Mouse (Mus musculus) layer of hippocampus, adult 8-10 months (tissue): ENCODE measurements around the gene Atad3a. TPM values are rescaled to one million over a fixed set of nuclear protein-coding genes. Genes with fewer than 3 reads are reported as not detected.
A peak's percentile ranks its signal among the peaks of the same experiment; 100 is the strongest.
"Not testable (repeated sequence)": the region's sequence is repeated elsewhere in the genome, so short reads cannot be mapped to it uniquely, and the experiment has no call there.

ENCODE experiments used
- DNase-seq, 2 experiments: peaks; one replicate each; pipeline ENCODE4 v3.0.0; 2022; ENCODE audit warnings: low spot score in 2 of 2
- total RNA-seq, 4 experiments: library from RNA; stranded (reverse); gene quantifications; 2 replicates each; pipeline ENCODE4 v1.2.4; 2022

The Atad3a gene
- 10 to 100 TPM; 62.3 to 79.7 (median 65.0) TPM for total RNA-seq

DNA sequence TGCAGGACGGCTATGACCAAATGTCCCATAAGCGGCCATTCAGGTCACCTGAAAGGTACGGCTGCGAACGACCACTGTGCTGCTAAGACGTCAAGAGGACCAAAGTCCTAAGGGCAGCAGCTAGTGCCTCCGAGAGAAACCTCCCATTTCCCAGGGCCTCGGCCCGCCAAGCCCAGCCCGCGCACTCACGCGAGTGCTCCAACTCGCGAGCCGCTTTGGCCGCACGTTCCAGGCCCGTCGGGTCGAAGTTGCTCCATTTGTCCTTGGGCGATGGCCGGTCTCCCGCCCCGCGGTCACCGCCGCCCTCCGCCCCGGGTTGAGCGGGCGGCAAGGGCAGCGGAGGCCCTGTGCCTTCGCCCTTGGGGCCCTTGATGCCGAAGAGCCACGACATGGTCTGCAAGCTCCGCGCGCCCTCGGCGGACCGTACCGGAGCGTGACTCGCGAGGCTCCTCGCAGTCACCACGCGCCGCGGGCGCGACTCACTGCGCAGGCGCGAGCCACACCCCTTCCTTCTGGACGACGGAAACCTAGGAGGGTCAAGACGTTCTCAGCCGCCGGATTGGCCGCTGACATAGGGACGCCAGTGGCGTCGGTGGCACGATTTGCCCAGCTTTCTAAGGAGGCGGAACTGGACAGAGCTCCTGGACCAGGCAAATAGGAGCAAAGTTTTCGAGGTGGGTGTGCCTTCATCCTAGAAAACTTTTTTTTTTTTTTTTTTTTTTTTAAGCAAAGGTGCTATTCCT lies at the start of gene Atad3a:
Gene Atad3a (minus strand): TSS at position 481 of the 743 bp plus-strand sequence.
- DNase-seq = peak; percentile 94 to 97

DNA sequence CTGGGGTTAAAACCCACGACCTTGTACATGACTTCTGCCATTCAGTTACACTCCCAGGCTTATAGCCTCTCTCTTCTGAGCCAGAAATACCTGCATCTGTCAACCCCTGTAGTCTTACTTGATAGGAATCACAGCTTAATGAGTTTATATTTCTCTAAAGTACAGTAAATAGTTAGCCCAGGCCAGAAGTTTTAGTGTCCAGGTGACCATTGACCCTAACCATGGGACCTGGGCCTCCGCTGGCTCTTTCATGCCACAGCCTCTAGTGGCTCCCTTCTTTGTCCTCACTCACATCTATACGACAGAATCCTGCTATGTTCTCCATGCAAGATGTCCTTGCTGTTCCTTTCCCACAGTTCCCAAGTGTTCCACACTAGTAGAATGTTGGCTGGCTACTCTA lies 46.9 kb upstream of the Atad3a start:
- no peak for DNase-seq

GRCm38 (mm10) chr4:155803340-155804041 lies 42.6 kb upstream of the Atad3a start:
- peak; percentile 90 to 95 for DNase-seq

GRCm38 (mm10) chr4:155802741-155803339 lies 41.9 kb upstream of the Atad3a start, which contains the start of gene Mrpl20:
Mrpl20 (plus strand) TSS chr4:155802878.
- DNase-seq = no peak

GRCm38 (mm10) chr4:155802075-155802474 lies 41.2 kb upstream of the Atad3a start:
- DNase-seq = no peak

DNA sequence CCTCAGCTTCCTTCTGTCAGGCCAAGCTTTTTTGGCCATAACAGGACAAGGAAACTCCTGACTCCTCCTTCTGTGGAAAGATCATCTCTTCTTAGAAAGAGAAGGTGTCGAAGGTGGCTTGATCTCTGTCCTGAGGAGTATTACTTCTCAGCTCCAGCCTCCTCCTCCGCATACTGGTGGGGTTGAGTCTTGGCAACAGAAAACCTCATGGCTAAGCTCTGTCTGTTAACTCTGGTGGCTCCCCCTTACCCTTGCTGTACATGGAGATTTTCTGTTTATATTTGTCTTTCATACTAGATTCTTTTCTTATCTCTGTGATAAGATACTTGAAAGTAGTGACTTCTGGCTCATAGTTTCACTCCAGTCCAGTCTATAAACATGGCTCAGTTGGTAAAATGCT lies 32.8 kb upstream of the Atad3a start:
- no peak for DNase-seq

- DNase-seq = no peak
Measured at GRCm38 (mm10) chr4:155791240-155791933, 30.5 kb upstream of the Atad3a start.

DNA sequence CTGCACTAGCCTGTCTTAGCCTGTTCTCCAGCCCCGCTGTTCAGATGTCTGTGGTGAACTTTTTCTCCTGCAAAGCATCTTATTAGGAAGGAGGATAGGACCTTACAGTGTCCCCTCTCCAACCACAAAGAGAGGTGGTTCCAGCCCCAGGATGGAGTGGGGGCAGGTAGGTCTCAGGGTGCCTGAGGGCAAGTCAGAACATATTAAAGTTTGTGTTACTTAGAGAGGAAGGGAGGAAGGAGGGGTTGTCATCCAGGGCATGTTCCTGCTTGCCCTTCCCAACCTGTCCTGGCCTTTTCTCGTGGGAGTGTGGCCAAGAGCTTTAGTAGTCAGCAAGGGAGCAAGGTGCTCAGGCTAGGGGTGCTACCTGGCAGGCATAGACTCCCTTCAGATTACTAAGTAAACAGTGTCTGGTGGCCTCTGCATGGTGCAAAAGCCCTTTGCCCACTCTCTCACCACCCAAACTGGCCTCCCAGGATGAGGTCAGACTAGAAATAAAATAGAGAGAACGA lies 29.8 kb upstream of the Atad3a start:
- no peak for DNase-seq

- no peak for DNase-seq
Measured at GRCm38 (mm10) chr4:155790021-155790489, 29.2 kb upstream of the Atad3a start, which contains the start of gene Ankrd65. Ankrd65 (plus strand) TSS chr4:155790439.

DNA sequence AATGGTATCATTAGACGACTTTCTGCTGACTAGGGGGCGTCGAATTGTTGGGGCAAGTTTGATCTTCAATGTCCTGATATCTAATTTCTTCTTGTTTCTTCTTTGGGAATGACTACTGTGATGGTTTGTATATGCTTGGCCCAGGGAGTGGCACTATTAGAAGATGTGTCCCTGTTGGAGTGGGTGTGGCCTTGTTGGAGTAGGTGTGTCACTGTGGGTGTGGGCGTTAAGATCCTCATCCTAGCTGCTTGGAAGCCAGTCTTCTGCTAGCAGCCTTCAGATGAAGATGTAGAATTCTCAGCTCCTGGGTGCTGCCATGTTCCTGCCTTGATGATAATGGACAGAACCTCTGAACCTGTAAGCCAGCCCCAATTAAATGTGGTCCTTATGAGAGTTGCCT lies 27.9 kb upstream of the Atad3a start:
- not testable (repeated sequence) for DNase-seq

DNA sequence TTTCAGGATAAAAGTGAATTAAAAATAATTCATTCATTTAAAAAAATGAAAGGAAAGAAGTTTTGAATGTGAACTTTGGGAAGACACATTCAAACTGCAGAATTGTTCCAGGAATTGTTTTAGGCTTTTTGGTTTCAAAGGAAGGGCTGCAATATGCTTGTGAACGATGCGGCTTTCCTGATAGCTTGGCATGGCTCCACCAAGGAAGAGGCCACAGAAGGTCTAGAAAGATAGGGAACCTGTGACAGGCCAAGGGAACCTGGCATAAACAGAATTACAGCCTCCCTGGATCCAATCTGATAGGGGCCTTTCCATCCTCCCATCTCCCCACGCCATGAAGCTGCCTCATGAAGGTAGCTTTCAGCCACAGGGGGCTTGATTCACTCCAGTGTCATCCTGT lies 27.4 kb upstream of the Atad3a start:
- DNase-seq = no peak

DNA sequence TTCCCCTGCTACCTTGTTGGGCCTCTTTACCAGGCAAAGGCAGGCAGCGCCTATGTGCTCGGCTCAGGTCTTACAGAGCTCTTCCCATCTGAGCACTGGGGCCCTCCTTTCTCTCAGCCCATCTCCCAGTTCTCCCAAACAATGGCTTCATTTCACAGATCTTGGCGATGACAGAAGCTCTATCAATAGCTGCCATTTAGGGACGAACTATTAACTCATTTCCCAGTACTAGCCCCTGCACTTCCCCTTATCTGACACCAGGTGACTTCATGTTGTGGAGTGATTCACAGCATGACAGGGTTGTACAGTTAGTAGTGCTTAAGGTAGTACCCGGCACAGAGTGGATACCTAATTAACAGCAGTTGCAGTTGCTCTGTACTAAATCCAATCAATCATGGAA lies 24.9 kb upstream of the Atad3a start, which contains the start of gene Tmem88b:
Gene Tmem88b (minus strand): TSS at position 56 of the 400 bp plus-strand sequence.
- DNase-seq = no peak

GRCm38 (mm10) chr4:155785246-155785645 lies 24.4 kb upstream of the Atad3a start:
- DNase-seq = no peak

DNA sequence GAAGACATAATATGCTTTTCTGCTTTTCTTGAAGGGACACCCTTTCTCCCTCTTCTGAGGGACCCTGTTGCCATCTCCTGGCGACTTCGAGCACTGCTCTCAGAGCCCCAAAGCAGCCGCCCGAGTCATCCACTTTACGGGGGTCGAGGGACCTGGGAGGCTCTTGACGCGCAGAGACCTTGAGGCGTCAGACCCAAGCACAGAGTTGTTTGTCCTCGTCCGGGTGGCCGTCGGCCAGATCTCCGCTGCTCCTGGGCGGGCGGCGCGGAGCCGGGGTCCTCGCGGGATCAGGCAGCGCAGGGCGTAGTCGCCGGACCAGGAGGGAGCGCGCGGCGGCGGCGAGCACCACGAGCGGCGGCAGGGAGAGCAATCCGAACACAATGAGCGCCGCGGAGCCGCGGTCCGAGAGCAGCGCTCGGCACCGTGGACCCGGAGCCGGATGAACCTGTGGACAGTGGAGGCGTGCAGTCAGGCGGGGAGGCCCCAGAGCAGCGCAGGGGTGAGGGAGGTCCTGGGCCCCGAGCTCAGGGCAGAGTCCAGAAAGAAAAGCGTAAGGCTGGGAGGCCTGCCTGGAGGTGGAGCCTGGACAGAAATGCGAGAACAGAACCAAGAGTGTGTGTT lies 23.3 kb upstream of the Atad3a start:
- DNase-seq = peak; percentile 68 to 72

- no peak for DNase-seq
Measured at GRCm38 (mm10) chr4:155783486-155784080, 22.7 kb upstream of the Atad3a start.

DNA sequence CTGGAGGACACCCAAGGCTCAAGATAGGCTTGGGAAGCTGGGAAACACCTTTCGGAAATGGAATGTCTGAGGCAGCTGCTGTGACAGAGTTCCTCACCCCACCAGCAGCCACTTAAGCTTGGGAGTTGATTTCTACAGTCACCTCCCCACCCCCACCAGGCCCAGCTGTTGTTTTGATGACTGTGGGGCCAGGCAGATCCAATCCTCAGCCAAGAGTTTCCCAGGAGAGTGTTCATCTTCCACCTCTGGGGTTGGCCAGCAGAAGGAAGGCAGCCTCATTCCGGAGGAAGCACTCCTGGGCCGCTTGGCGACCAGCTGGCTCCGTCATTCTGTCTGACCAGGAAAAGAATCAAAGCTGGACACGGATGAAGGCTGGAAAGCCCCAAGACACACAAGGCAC lies 20.0 kb upstream of the Atad3a start:
- no peak for DNase-seq

- DNase-seq = no peak
Measured at GRCm38 (mm10) chr4:155779498-155779897, 18.6 kb upstream of the Atad3a start.

DNA sequence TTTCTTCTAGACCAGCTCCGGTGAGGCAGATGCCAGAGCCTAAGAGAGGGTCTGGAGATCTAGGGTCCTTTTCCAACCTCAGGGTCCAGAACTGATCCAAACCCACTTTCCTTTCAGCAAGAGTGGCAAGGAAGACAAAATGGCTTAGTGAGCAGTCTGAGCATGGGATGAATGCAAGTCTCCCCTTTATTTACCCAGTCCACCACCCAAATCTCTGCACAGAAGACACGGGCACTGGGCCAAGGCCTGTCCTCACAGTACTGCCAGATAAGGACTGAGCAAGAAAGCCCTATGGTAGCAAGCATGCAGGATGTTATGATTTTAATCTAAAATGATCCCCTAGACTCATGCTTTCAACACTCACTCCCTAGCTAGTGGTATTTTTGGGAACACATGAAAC lies 16.9 kb upstream of the Atad3a start:
- DNase-seq = no peak

DNA sequence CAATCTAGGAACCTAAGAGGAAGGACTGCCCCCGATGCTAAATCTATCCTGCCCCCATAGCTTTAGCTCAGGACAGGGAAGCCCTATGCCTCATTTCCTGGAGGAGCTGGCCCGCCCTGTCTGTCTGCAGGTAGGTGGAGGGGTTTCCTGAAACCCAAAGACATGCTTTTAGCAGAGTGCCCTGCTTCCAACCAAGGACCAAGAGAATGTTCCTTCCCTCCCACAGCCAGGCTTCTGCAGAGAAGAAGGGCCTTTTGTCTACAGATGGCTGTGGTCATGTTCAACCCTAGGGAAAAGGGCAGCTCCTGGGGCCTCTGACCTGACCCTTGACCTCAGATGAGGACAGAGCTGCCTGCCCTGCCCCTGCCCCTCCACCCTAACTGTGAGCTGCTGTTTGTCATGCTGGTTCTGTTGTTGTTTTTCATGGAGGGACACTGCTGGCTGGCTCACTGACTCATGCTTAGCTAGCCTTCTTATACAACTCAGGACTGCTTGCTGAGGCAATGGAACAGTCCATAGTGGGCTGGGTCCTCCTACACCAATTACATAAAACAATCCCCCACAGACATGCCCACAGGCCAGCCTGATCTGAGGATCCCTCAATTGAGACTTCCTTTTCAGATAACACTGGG lies 15.9 kb upstream of the Atad3a start:
- DNase-seq = peak; percentile 43 to 46

- peak in 1 of 2 experiments; percentile 28 for DNase-seq
Measured at GRCm38 (mm10) chr4:155775855-155776254, 15.0 kb upstream of the Atad3a start.
